Mouse (Mus musculus) cortical plate, adult 2 months (tissue): ENCODE results near the gene Cx3cr1.

Experiments
- CTCF ChIP-seq: fragments of 200-500 bp; IDR thresholded peaks from 2 replicates; pipeline ENCODE4 v1.5.1; 2011; ENCODE audit warnings: mild to moderate bottlenecking, control low read depth, low read length; ENCODE audit not compliant: insufficient read depth; ENCODE audit errors: extremely low read depth
- POLR2A ChIP-seq: fragments of 200-500 bp; IDR thresholded peaks from 2 replicates; pipeline ENCODE4 v1.6.1; 2011; ENCODE audit warnings: mild to moderate bottlenecking, low read length, control low read depth; ENCODE audit not compliant: insufficient read depth; ENCODE audit errors: extremely low read depth

DNA sequence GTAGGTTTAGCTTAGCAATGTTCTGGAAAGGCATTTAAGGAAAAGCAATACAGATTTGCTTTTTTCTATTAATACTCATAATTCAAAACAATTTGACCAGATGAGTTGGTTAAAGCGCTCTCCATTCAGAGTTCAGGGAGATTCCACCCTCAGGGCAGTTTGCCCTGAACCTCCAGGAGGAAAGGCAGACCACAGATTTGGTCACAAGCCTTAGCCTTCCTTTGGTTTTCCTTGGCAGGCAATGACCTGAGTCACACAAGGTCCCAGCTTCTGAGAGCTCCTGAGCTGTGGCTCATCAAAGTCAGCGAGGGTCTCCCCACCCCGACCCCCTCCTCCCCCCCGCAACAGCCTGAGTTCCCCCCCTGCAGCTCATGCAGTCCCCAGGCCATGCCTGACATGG is 5.4 kb downstream of the Cx3cr1 start:
- TF ChIP-seq CTCF: no peak
- TF ChIP-seq POLR2A: no peak
